Mouse (Mus musculus) erythroblast, embryonic 14.5 days (primary cell): Measurements from ENCODE around the gene Agl. TPM values are rescaled to one million over a fixed set of nuclear protein-coding genes. Genes with fewer than 3 reads are reported as not detected.
"Not testable (repeated sequence)": the region's sequence is repeated elsewhere in the genome, so short reads cannot be mapped to it uniquely, and the experiment has no call there.

Experiments
- H3K27me3 ChIP-seq: 2 replicates; pipeline ENCODE4 v1.6.1; 2012; ENCODE audit warnings: inconsistent platforms; ENCODE audit not compliant: control insufficient read depth
- H3K36me3 ChIP-seq: 2 replicates; pipeline ENCODE4 v1.6.1; 2012; ENCODE audit warnings: mild to moderate bottlenecking, inconsistent platforms; ENCODE audit not compliant: control insufficient read depth
- H3K4me1 ChIP-seq: 2 replicates; pipeline ENCODE4 v1.6.1; 2012; ENCODE audit warnings: inconsistent platforms; ENCODE audit not compliant: control insufficient read depth
- H3K4me3 ChIP-seq: replicated peaks from 2 replicates; pipeline ENCODE3; 2012; ENCODE audit warnings: moderate library complexity, mild to moderate bottlenecking, inconsistent platforms
- H3K9me3 ChIP-seq: 2 replicates; pipeline ENCODE4 v1.6.1; 2012; ENCODE audit warnings: low read length, inconsistent platforms, mixed read lengths; ENCODE audit not compliant: control insufficient read depth
- GATA1 ChIP-seq: IDR thresholded peaks from 2 replicates; pipeline ENCODE4 v1.6.1; 2012; ENCODE audit warnings: low read length, inconsistent platforms, mixed read lengths
- TAL1 ChIP-seq: IDR thresholded peaks from 3 replicates; pipeline ENCODE4 v1.6.1; 2012; ENCODE audit warnings: low read length, inconsistent platforms, mixed read lengths
- polyA plus RNA-seq: library from polyadenylated mRNA; stranded (reverse); fragments of >175 nt; gene quantifications from 2 replicates; pipeline ENCODE4 v1.2.3, GENCODE M21; 2012

Gene Agl
- polyA plus RNA-seq, 1 experiment = not detected

- TF ChIP-seq TAL1 (no peak), GATA1 (no peak)
- H3K4me3 ChIP-seq = no peak overlapping the region
- no peaks in the 10 kb centered on the region for H3K9me3 ChIP-seq
- peaks cover 5% of the 10 kb centered on the region; the same call in 1 of the 2 replicates for H3K27me3 ChIP-seq
- H3K4me1 ChIP-seq = no peaks in the 10 kb centered on the region
- H3K36me3 ChIP-seq = no peaks in the 10 kb centered on the region
Observed at GRCm38 (mm10) chr3:116826471-116827215, 18.7 kb upstream of the Agl start.

- no peaks in the 10 kb centered on the region for H3K4me1 ChIP-seq
- no peak for TF ChIP-seq TAL1
- no peak for TF ChIP-seq GATA1
- no peak overlapping the region for H3K4me3 ChIP-seq
- H3K27me3 ChIP-seq = peaks cover 6% of the 10 kb centered on the region; the same call in 1 of the 2 replicates
- H3K36me3 ChIP-seq = no peaks in the 10 kb centered on the region
- no peaks in the 10 kb centered on the region for H3K9me3 ChIP-seq
Observed at GRCm38 (mm10) chr3:116817231-116817630, 9.3 kb upstream of the Agl start.

- Histone ChIP-seq H3K27me3 (peaks cover 6% of the 10 kb centered on the region; the same call in 1 of the 2 replicates), H3K36me3 (no peaks in the 10 kb centered on the region), H3K4me3 (no peak overlapping the region), H3K4me1 (no peaks in the 10 kb centered on the region), H3K9me3 (no peaks in the 10 kb centered on the region)
- TF ChIP-seq GATA1 = no peak
- no peak for TF ChIP-seq TAL1
Observed at GRCm38 (mm10) chr3:116816674-116817215, 8.8 kb upstream of the Agl start.

GRCm38 (mm10) chr3:116815916-116816315, 8.0 kb upstream of the Agl start:
- no peaks in the 10 kb centered on the region for H3K9me3 ChIP-seq
- H3K4me3 ChIP-seq = no peak overlapping the region
- peaks cover 6% of the 10 kb centered on the region; the same call in 1 of the 2 replicates for H3K27me3 ChIP-seq
- no peaks in the 10 kb centered on the region for H3K4me1 ChIP-seq
- no peak for TF ChIP-seq GATA1
- TF ChIP-seq TAL1 = no peak
- no peaks in the 10 kb centered on the region for H3K36me3 ChIP-seq

- Histone ChIP-seq H3K9me3 (no peaks in the 10 kb centered on the region), H3K4me3 (no peak overlapping the region), H3K27me3 (peaks cover 6% of the 10 kb centered on the region; the same call in 1 of the 2 replicates), H3K4me1 (no peaks in the 10 kb centered on the region), H3K36me3 (no peaks in the 10 kb centered on the region)
- TF ChIP-seq GATA1 (no peak), TAL1 (no peak)
Observed at GRCm38 (mm10) chr3:116815305-116815797, 7.4 kb upstream of the Agl start.

GRCm38 (mm10) chr3:116812946-116813345, 5.0 kb upstream of the Agl start:
- peaks cover 6% of the 10 kb centered on the region; the same call in 1 of the 2 replicates for H3K27me3 ChIP-seq
- H3K4me1 ChIP-seq = peaks cover 9% of the 10 kb centered on the region

GRCm38 (mm10) chr3:116810351-116810750, 2.4 kb upstream of the Agl start:
- H3K9me3 ChIP-seq, H3K27me3 ChIP-seq, H3K4me3 ChIP-seq, H3K36me3 ChIP-seq: not testable (repeated sequence)
- peaks cover 20% of the 10 kb centered on the region for H3K4me1 ChIP-seq

More at GRCm38 (mm10) chr3:116812946-116813345, 5.0 kb upstream of the Agl start:
- no peaks in the 10 kb centered on the region for H3K36me3 ChIP-seq
- H3K4me3 ChIP-seq = no peak overlapping the region
- TF ChIP-seq TAL1 = no peak
- no peak for TF ChIP-seq GATA1
- H3K9me3 ChIP-seq = no peaks in the 10 kb centered on the region

GRCm38 (mm10) chr3:116809221-116809620, 1.3 kb upstream of the Agl start:
- Histone ChIP-seq H3K9me3 (no peaks in the 10 kb centered on the region), H3K27me3 (no peaks in the 10 kb centered on the region), H3K4me1 (peaks cover 20% of the 10 kb centered on the region), H3K36me3 (no peaks in the 10 kb centered on the region), H3K4me3 (no peak overlapping the region)
- TF ChIP-seq GATA1 = no peak
- TF ChIP-seq TAL1 = no peak

- TF ChIP-seq GATA1 (no peak), TAL1 (no peak)
- H3K9me3 ChIP-seq = no peaks in the 10 kb centered on the region
- H3K27me3 ChIP-seq = no peaks in the 10 kb centered on the region
- no peaks in the 10 kb centered on the region for H3K36me3 ChIP-seq
- peaks cover 20% of the 10 kb centered on the region for H3K4me1 ChIP-seq
- H3K4me3 ChIP-seq = peak overlapping the region; percentile 81
Observed at GRCm38 (mm10) chr3:116808507-116809217, 696 bp upstream of the Agl start.
